Mouse (Mus musculus): ENCODE measurements around the gene Myo16. TPM values are rescaled to one million over a fixed set of nuclear protein-coding genes. Genes with fewer than 3 reads are reported as not detected.
A peak's percentile ranks its signal among the peaks of the same experiment; 100 is the strongest.

Myo16 gene
- polyA plus RNA-seq, 1 experiment from 2014 or later: 0.70 TPM

DNA sequence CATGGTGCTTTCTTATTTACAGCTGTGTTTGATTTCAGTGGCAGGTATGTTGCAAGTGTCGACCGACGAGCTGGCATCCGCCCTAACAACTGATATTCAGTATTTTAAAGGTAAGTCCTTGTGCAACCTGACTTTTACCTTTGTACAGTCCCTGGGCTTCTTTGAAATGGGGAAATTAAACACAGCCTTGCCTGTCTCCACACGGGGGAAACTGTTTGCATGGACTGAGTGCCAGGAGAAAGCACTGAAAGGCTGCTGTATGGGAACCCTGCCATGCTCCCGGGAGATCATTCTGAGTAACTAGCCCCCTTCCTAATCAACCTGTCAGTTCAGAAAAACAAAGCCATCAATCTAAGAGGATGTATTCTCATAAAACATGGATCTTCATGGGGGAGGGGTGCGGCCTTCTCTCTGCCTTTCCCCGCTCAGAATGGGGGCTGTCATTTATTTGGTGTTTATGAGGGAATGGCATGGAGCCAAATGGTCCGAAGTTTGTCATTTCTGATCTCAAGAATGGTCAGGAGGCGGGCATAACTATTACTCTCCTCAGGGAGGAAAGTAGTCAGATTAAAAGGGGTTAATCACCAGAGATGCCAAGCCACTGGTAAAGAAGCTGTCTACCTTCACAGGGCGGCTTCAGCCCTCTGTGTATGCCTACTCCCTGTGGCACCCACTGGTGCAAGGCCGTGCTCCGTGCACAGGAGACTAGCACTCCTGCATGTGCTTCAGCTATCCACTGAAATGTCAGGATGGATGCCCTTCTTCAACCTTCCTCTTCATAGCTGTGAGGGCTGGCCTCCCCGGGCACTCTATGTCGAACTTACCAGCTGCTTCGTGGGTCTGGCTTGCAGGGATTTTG lies 286.1 kb downstream of the Myo16 start:
- DNase-seq (peak; percentile 17), ATAC-seq (ENCODE audit: insufficient read depth) (no peak)
- no peak overlapping the region for H3K9ac ChIP-seq
- H3K9me3 ChIP-seq (ENCODE audit: low read depth, low read length): no peaks in the 10 kb centered on the region
- no peak overlapping the region for H3K4me2 ChIP-seq
- WGBS: 56% methylated on average over 16 of the region's 16 CpGs
- 0 out of 2 replicates have a peak, but pooled peaks cover 2% of the 10 kb centered on the region for H3K4me1 ChIP-seq (ENCODE audit: insufficient read depth)
- H3K36me3 ChIP-seq (ENCODE audit: insufficient read depth): no peaks in the 10 kb centered on the region
- H3K27me3 ChIP-seq (ENCODE audit: insufficient read depth, low read length): no peaks in the 10 kb centered on the region
- no peak for TF ChIP-seq CTCF (IDR thresholded peaks at IDR 0.05; ENCODE audit: low read depth)
- H3K27ac ChIP-seq (ENCODE audit: low read depth): no peak overlapping the region
- no peak overlapping the region for H3K4me3 ChIP-seq (ENCODE audit: low read depth, low read length)

DNA sequence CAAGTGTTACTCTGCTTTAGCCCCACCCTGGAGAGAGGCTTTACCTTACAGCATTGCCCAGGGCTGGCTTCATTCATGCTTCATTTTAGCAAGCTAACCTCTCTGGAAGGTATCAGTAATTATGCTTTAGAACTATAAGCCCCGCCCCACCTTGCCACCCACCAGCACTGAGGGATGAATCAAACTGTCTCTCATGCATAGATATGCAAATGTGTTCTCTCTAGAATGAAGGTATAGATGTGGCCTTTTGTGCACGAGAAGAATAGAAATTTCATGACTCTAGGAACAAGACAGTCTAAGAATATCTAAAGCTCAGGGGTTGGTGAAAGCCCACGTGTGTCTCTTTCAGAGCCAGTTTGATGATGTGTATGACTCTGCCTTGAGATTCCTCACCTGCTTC lies 288.9 kb downstream of the Myo16 start:
- H3K9ac ChIP-seq: no peak overlapping the region
- H3K36me3 ChIP-seq (ENCODE audit: insufficient read depth): no peaks in the 10 kb centered on the region
- no peak overlapping the region for H3K4me3 ChIP-seq (ENCODE audit: low read depth, low read length)
- H3K9me3 ChIP-seq (ENCODE audit: low read depth, low read length): no peaks in the 10 kb centered on the region
- no peaks in the 10 kb centered on the region for H3K27me3 ChIP-seq (ENCODE audit: insufficient read depth, low read length)
- H3K27ac ChIP-seq (ENCODE audit: low read depth): no peak overlapping the region
- no peak for DNase-seq
- 68% methylated on average over 3 of the region's 3 CpGs for WGBS
- 0 out of 2 replicates have a peak, but pooled peaks cover 2% of the 10 kb centered on the region for H3K4me1 ChIP-seq (ENCODE audit: insufficient read depth)
- no peak for TF ChIP-seq CTCF (IDR thresholded peaks at IDR 0.05; ENCODE audit: low read depth)
- no peak for ATAC-seq (ENCODE audit: insufficient read depth)
- H3K4me2 ChIP-seq: no peak overlapping the region

DNA sequence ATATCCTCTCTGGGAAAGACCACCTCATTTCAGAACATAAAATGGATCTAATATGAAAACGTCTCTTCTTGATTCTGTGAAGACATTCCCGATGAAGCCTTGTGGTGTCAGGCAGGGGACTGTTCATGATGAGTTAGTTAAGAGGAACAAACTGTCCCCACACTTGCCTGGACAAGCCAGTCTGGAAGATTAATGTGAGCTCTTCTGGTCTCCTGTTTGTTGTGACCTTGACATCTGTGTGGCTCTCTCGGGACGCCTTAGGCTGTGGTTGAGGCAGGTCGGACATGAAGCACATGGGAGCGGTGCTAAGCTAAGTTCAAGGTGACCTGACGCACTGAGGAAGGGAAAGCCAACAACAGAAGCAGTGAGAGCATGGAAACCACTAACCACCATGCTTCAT lies 291.3 kb downstream of the Myo16 start:
- Histone ChIP-seq H3K4me3 (ENCODE audit: low read depth, low read length) (no peak overlapping the region), H3K4me1 (ENCODE audit: insufficient read depth) (no peaks in the 10 kb centered on the region), H3K27me3 (ENCODE audit: insufficient read depth, low read length) (no peaks in the 10 kb centered on the region), H3K9me3 (ENCODE audit: low read depth, low read length) (no peaks in the 10 kb centered on the region), H3K9ac (no peak overlapping the region), H3K4me2 (no peak overlapping the region), H3K27ac (ENCODE audit: low read depth) (no peak overlapping the region), H3K36me3 (ENCODE audit: insufficient read depth) (no peaks in the 10 kb centered on the region)
- WGBS: 68% methylated on average over 7 of the region's 7 CpGs
- TF ChIP-seq CTCF (IDR thresholded peaks at IDR 0.05; ENCODE audit: low read depth): no peak
- DNase-seq: no peak
- ATAC-seq (ENCODE audit: insufficient read depth): no peak

DNA sequence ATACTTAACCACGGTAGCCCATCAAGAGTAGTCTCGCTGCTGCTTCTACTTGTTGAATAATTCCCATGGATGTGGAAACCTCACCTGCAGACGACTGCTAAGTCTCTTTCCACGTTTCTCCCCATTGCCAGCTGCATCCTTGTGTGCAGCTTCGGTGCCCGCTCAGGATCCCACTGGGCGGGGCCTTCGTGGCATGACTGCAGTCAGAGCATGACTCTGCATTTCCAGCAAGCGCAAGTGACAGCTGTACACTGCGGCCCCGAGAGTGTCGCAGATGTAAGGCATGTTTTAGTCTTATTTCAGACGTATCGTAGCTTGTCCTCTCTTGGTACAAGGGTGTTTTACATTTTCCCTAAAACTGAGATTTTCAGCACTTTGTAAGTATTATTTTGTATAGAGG lies 294.8 kb downstream of the Myo16 start:
- no peak overlapping the region for H3K27ac ChIP-seq (ENCODE audit: low read depth)
- ATAC-seq (ENCODE audit: insufficient read depth): no peak
- no peak overlapping the region for H3K4me2 ChIP-seq
- no peak for TF ChIP-seq CTCF (IDR thresholded peaks at IDR 0.05; ENCODE audit: low read depth)
- H3K9me3 ChIP-seq (ENCODE audit: low read depth, low read length): no peaks in the 10 kb centered on the region
- H3K36me3 ChIP-seq (ENCODE audit: insufficient read depth): no peaks in the 10 kb centered on the region
- H3K4me1 ChIP-seq (ENCODE audit: insufficient read depth): no peaks in the 10 kb centered on the region
- no peak for DNase-seq
- no peaks in the 10 kb centered on the region for H3K27me3 ChIP-seq (ENCODE audit: insufficient read depth, low read length)
- H3K4me3 ChIP-seq (ENCODE audit: low read depth, low read length): no peak overlapping the region
- no peak overlapping the region for H3K9ac ChIP-seq
- WGBS: 68% methylated on average over 14 of the region's 14 CpGs

DNA sequence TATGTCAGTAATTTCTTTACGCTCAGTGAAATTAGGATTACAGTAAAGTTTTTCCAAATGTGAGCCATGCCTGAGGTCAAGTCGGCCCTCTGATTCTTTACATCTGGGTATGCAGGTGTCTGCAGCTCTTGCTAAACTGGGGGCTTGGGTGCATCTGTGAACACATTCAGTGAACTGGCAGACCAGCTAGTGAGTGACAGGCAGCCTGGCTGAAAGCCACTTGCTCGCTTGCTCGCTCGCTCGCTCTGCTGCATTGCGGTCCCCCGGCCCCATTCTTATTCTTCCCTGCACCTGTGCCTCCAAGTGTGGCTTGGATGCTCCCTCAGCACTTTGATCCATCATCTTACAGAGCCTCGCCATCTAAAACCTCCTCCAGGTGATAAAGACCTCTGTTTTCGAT lies 299.3 kb downstream of the Myo16 start:
- H3K9me3 ChIP-seq (ENCODE audit: low read depth, low read length): no peaks in the 10 kb centered on the region
- no peaks in the 10 kb centered on the region for H3K36me3 ChIP-seq (ENCODE audit: insufficient read depth)
- 76% methylated on average over 10 of the region's 10 CpGs for WGBS
- no peak overlapping the region for H3K27ac ChIP-seq (ENCODE audit: low read depth)
- TF ChIP-seq CTCF (IDR thresholded peaks at IDR 0.05; ENCODE audit: low read depth): no peak
- H3K4me1 ChIP-seq (ENCODE audit: insufficient read depth): no peaks in the 10 kb centered on the region
- H3K4me2 ChIP-seq: no peak overlapping the region
- no peak overlapping the region for H3K9ac ChIP-seq
- no peak overlapping the region for H3K4me3 ChIP-seq (ENCODE audit: low read depth, low read length)
- DNase-seq (no peak), ATAC-seq (ENCODE audit: insufficient read depth) (no peak)
- no peaks in the 10 kb centered on the region for H3K27me3 ChIP-seq (ENCODE audit: insufficient read depth, low read length)

DNA sequence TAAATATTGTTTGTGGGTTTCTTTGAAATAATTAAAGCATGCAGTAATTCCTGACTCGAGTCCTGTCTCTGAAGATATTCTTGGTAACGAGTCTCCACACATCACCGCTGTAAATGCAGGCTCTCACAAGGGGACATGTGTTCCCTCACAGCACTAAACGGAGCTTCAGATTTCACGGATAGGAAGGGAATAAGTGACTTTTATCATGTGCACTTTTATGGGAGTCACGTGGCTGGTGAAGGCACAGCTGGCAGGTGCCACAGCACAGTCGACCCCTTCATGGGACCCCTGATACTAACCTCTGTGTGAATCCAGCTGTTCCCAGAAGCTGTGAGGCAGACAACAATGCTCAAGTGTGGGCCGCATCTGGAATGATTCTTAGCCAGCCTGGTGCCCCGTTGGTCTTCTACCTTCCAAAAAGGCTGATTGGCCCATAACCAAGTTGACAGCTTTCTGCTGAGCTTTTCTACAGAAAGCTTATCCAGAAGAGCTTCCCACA lies 304.5 kb downstream of the Myo16 start:
- 62% methylated on average over 9 of the region's 9 CpGs for whole genome bisulfite sequencing
- DNase-seq (no peak), ATAC-seq (ENCODE audit: insufficient read depth) (no peak)
- Histone ChIP-seq H3K27me3 (ENCODE audit: insufficient read depth, low read length) (no peaks in the 10 kb centered on the region), H3K9me3 (ENCODE audit: low read depth, low read length) (no peaks in the 10 kb centered on the region), H3K4me2 (no peak overlapping the region), H3K9ac (no peak overlapping the region), H3K36me3 (ENCODE audit: insufficient read depth) (no peaks in the 10 kb centered on the region), H3K4me1 (ENCODE audit: insufficient read depth) (no peaks in the 10 kb centered on the region), H3K27ac (ENCODE audit: low read depth) (no peak overlapping the region), H3K4me3 (ENCODE audit: low read depth, low read length) (no peak overlapping the region)
- TF ChIP-seq CTCF (IDR thresholded peaks at IDR 0.05; ENCODE audit: low read depth): no peak

DNA sequence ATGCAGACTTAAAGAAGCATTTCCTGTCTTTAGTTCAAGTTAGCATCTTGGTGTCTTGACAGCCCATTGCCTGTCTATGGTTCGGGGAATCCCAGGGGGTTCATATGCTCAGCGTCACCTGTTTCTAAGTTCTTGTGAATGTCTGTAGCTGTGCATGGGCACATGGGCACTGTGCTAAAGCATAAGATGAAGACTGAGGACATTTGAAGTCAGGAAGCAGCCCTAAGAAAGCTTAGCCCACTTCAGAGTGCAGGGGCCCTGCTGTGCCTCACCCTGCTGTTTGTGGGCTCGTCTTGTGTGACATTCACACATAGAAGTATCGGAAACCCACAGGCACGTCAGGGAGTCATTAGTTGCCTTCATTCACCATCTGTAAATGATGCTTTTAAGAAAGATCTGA lies 308.6 kb downstream of the Myo16 start:
- DNase-seq (no peak), ATAC-seq (ENCODE audit: insufficient read depth) (no peak)
- H3K9ac ChIP-seq: no peak overlapping the region
- no peaks in the 10 kb centered on the region for H3K4me1 ChIP-seq (ENCODE audit: insufficient read depth)
- no peak overlapping the region for H3K27ac ChIP-seq (ENCODE audit: low read depth)
- no peak overlapping the region for H3K4me3 ChIP-seq (ENCODE audit: low read depth, low read length)
- H3K36me3 ChIP-seq (ENCODE audit: insufficient read depth): no peaks in the 10 kb centered on the region
- H3K4me2 ChIP-seq: no peak overlapping the region
- 68% methylated on average over 5 of the region's 5 CpGs for WGBS
- no peaks in the 10 kb centered on the region for H3K27me3 ChIP-seq (ENCODE audit: insufficient read depth, low read length)
- no peak for TF ChIP-seq CTCF (IDR thresholded peaks at IDR 0.05; ENCODE audit: low read depth)
- no peaks in the 10 kb centered on the region for H3K9me3 ChIP-seq (ENCODE audit: low read depth, low read length)
